Mouse (Mus musculus) heart, postnatal 25 days (tissue): ENCODE results near the gene Stk32c. TPM values are rescaled to one million over a fixed set of nuclear protein-coding genes. Genes with fewer than 3 reads are reported as not detected.

Experiments
- DNase-seq: peaks from one replicate; pipeline ENCODE4 v3.0.0; 2022; ENCODE audit warnings: low spot score
- intact Hi-C: fragments of 180-260 bp; cut with DNase I; formaldehyde crosslinking; loops from one replicate; pipeline ENCODE4 v1.15.1; 2025
- total RNA-seq, 2 experiments: library from RNA; stranded (reverse); gene quantifications; 2 replicates each; pipeline ENCODE4 v1.2.3; 2021

Gene Stk32c
- total RNA-seq = under 1 TPM; 0.73 to 0.99 TPM

DNA sequence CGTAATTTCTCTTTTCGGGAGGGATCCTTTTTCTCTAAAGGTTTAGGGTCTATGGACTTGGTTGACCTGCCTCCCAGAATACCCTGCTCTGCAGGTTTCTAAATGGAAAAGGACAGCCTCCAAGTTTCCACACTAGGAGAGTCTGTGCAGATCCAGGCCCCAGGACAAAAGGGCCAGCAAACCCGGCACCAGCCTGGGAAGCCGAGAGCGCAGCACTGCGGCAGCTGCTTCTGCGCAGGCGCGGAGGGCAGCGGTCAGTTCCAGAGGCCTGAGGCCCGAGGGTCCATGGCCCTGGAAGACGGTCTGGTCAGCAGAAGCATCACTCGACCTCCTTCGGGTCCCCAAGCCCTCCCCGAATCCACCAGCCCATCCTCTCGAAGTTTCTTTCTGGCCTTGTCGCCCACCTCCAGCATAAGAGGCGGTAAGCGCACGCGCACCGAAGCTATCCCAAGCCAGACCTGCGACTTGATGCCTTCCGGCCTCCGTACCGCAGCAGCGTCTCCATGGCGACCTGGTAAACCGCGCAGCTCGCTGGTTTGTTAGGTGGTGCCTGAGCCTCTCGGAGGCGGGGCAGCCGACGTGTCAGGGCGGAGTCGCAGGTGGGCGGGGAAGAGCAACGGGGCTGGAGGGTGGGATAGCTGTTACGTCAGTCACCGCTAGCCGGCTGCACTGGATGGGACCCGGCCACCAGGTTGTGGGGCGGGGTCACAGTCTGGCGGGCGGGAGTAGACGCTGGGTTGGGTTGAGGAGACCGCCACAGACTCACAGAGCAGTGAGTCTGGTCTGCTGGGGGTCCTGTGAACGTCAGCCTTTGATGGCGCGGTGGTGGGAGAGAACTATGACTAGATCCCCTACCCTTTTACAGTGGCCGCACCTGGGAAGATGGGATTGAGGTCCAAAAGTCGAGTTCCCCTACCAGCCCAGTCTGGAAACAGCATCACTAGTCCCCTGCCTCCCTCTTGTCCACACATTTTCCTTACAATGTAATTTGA lies at the start of gene Stk32c, which contains the start of gene Lrrc27:
Stk32c (minus strand) TSS at position 554 of the 992 bp plus-strand sequence.
Lrrc27 (plus strand) TSS at position 235 of the 992 bp plus-strand sequence.
- DNase-seq = peak; percentile 97
- intact Hi-C loops = loop anchor here (10.0 kb wide), 1 partner anchor 368 kb away; the partner anchor contains the start of genes Mapk1ip1 and Ppp2r2d

- intact Hi-C loops = no loop called here
These were observed 44.8 kb upstream of the Stk32c start for GRCm38 (mm10) chr7:139257752-139258542.

DNA sequence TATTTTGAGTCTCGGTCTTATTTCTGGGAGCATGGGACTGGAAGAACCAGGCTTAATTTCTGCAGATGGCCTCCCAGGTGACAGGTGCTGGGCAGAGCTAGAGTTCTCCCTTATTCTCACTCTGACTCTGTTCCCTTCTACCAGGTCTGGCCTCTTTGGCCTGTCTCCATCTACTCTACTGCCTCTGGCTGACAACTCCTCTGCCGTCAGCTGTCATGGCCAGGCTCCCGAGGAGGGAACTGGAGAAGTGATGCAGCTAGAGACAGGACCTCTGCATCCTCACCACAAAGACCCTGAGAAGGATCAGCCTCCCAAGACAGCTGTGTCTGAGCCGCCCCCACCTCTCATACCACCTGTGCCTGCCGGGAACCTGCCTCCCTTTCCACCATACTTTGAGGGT lies 41.5 kb upstream of the Stk32c start:
- intact Hi-C loops = no loop called here
- DNase-seq = no peak

More at GRCm38 (mm10) chr7:139257752-139258542, 44.8 kb upstream of the Stk32c start:
- no peak for DNase-seq

GRCm38 (mm10) chr7:139253462-139253861 lies 40.4 kb upstream of the Stk32c start:
- DNase-seq = no peak
- intact Hi-C loops = no loop called here

- intact Hi-C loops = no loop called here
These were observed 39.9 kb upstream of the Stk32c start for GRCm38 (mm10) chr7:139252986-139253385.

GRCm38 (mm10) chr7:139252566-139252965 lies 39.5 kb upstream of the Stk32c start:
- intact Hi-C loops = no loop called here

More at GRCm38 (mm10) chr7:139252986-139253385, 39.9 kb upstream of the Stk32c start:
- no peak for DNase-seq

DNA sequence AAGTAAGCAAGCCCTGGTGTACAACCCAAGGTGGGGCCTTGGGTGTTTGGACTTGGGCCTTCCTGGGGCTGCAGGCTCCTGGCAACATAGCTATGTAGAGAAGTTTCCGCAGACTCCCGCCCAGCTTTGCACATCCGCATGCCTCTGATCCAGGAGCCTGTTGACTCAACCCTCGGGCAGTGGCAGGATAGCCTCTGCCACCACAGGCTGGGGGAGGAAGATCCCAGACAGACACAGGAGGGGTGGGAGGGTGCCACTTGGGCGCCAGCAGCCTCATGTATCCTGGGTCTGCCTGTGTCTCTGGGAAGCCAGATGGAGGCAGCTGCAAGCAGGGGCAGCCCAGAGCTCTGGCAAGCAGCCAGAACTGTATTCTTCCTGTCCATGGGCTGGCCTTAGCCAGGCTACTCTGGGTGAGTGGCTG lies 38.8 kb upstream of the Stk32c start:
- intact Hi-C loops = loop anchor here (2.0 kb wide), 1 partner anchor 21 kb away; no protein-coding TSS in a partner anchor
- peak; percentile 34 for DNase-seq

More at GRCm38 (mm10) chr7:139252566-139252965, 39.5 kb upstream of the Stk32c start:
- DNase-seq = no peak

GRCm38 (mm10) chr7:139249406-139250210 lies 36.5 kb upstream of the Stk32c start:
- intact Hi-C loops = loop anchor here (2.0 to 5.0 kb wide), 2 partner anchors 23 to 138 kb away; partner anchors contain the start of gene Inpp5a
- DNase-seq = no peak

GRCm38 (mm10) chr7:139248615-139249405 lies 35.7 kb upstream of the Stk32c start:
- no peak for DNase-seq
- intact Hi-C loops = loop anchor here (5.0 kb wide), 1 partner anchor 138 kb away; the partner anchor contains the start of gene Inpp5a

- intact Hi-C loops = loop anchor here (5.0 kb wide), 1 partner anchor 139 kb away; the partner anchor contains the start of gene Inpp5a
These were observed 34.9 kb upstream of the Stk32c start, which contains the start of gene Pwwp2b for GRCm38 (mm10) chr7:139247881-139248614. Gene Pwwp2b, plus strand, starts transcription at chr7:139248482.

DNA sequence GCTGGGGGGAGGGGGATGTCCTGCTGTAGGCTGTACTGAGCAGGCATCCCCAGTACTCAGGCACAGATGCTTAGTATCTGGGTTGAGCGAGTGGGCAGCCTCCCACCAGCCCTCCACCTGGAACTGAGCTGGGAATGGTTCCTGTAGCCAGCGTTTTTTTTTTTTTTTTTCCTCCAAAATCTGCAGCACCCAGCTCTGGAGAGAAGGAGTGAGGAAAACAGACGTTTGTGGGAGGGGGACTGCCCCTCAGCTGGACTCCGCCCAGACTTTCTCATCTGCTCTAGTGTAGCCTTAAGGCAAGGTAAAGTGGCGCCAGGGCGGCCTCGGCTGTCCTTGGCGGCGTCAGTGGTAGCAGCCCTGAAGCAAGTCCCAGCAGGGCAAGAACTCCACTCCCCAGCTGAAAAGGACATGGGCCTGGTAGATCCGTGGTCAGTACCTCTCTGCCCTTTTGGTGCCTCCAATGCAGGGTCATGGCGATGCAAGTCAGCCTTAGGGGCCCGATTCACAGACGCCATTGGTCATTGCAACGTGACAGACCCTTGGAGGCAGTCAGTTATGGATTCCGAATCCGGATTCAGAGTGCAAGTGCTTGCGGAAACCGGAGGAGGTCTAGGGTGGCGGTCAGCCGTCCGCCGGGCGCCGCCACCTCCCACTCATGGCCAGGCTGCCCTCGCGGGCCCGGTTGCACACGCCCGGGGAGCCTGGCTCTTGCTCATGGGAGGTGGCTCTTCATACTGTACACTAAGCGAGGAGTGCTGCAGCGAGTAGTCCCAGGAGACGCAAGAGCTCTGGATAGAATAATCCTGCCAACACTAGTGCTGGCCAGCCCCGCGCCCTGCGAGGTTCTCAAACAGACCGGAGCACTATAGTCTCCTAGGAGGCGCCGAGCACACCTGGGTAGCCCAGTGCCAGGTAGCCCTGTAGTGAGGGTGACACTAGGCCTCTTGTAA lies 34.1 kb upstream of the Stk32c start:
- intact Hi-C loops = loop anchor here (5.0 kb wide), 1 partner anchor 140 kb away; the partner anchor contains the start of gene Inpp5a
- peak; percentile 50 for DNase-seq

More at GRCm38 (mm10) chr7:139247881-139248614, 34.9 kb upstream of the Stk32c start, which contains the start of gene Pwwp2b:
- peak; percentile 79 for DNase-seq

DNA sequence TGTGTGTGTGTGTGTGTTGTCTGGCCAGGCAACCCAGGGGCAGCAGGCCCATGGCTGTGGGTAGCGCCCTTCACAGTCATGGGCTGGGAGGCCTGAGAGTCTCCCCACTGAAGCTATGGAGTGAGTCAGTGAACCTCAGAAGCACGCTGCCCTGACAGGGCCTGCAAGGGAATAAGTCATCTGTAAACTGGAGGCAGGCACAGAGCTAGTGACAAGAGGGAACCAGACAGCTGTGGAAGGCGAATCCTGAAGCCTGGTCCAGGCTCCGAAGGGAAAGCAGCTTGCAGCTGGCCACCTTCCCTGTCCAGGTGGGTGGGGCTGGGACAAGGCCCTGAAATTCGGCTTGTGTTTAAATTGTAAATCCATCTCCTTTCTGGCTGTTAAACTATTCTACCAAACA lies 33.0 kb upstream of the Stk32c start:
- intact Hi-C loops = loop anchor here (5.0 kb wide), 1 partner anchor 141 kb away; the partner anchor contains the start of gene Inpp5a
- DNase-seq = no peak

- intact Hi-C loops = no loop called here
- no peak for DNase-seq
These were observed 26.3 kb upstream of the Stk32c start for GRCm38 (mm10) chr7:139239432-139239831.

- DNase-seq = no peak
- intact Hi-C loops = loop anchor here (2.0 kb wide), 1 partner anchor 27 kb away; no protein-coding TSS in a partner anchor
These were observed 22.7 kb upstream of the Stk32c start for GRCm38 (mm10) chr7:139235651-139236358.

GRCm38 (mm10) chr7:139234426-139235188 lies 21.5 kb upstream of the Stk32c start:
- DNase-seq = no peak
- intact Hi-C loops = loop anchor here (2.0 kb wide), 1 partner anchor 26 kb away; no protein-coding TSS in a partner anchor
